Mouse (Mus musculus) heart, postnatal 4 days (tissue): ENCODE measurements at regions not wholly inside any gene's neighbourhood (a gene's known extent, or its start where the extent isn't known, plus 50 kb on each side); places are given as distances from the start of the nearest gene placed in this dataset.
A peak's percentile ranks its signal among the peaks of the same experiment; 100 is the strongest.

Experiments
- DNase-seq: peaks from one replicate; pipeline ENCODE4 v3.0.0; 2021

DNA sequence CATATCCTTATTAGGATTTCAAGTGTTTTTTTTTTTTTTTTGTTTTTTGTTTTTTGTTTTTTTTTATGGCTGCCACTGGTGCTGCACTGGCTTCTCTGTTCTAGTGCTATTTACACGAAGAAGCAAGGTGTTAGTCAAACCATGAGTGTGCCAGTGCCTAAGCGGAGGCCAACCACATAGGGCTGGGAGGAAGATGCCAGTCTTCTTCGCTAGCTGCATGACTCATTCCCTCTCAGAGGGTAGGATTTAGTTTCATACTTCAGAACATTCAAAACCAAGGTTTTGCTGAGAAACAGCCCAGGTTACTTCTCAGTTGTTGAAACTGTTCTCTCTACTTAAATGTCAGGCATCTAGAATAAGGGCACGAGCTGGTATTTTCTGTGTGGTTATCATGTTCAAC, 72.6 kb downstream of the Icos start:
- no peak for DNase-seq

DNA sequence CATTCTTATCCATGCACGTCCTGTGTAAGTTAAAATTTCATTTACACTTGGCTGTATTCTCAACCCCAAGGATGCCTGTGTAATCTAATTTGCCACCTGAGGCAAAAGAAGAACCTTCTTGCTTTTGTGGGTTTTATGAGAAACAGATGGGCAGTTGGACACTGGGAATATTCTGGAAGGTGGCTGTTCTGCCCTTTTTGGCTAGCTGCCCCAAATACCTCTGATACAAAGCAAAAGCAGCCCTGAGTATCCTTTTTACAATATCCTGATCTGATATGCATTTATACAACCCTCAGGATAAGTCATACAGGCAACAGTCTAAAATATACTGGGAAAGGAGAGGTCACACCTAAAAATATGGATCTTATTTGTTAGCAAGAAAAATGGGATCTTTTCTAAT, 75.9 kb downstream of the Icos start:
- DNase-seq = no peak

DNA sequence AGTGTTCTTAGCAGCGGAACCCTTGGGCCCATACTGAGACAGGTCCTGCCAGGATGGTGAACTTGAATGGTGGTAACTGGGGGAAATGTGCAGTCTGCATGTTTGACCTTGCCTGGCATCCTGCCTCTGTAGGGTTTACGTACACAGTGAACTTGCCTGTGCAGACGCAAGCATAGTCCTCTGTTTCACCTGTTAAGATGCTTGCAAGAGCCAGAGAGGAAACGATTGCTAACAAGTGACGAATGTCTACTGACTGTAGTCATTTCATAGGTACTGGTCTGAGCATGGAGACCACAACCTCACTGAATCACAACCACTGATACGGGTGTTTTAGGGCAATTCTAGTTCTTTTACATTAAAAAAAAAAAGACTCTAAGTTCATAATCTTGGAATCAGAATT, 76.7 kb downstream of the Icos start:
- DNase-seq = no peak

DNA sequence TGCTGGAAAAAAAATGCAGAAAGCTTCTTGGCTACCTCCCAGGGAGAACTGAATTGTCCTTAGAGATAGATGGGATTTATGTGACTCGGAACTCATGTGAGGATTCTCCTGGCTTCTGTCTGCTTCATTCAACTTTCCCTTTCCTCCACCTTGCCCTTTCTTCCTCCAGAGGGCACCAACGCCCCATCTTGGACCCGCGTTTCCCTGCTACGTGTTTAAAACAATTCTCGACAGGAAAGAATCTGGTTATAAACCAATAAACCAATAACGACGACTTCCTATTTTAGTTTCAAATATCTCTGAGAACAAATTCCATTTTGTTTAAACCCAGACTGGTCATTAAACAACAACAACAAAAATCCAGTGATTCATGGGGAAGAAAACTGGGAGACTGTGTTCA, 77.4 kb downstream of the Icos start:
- peak; percentile 77 for DNase-seq

DNA sequence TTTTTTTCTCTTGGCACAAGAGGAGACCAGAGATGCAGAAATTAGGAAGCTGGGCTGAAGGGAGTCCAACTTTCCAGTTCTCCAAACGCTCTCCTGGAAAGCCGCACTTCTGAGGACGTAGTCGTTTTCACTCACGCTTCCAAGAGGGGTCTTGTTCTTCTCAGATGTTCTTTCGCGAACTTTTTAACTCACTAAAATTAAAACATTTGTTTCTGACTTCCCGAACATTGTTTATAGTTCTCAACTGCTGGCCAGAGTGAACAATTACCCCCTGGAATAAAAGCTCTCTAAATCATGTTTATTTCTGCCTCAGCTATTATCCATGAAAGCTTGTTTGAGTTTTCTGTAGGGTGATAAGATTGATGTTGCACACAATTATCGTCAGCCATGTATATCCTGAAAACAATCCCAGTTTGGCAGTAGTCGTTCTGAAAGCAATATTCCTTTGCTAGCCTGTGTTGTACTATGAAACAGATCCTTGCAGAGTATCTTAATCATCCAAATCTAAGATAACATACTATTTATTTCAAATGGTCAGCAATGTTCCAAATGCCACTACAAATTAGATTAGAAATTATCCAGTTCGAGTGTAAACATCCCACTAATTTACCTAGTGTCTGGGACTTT, 82.3 kb downstream of the Icos start:
- no peak for DNase-seq

DNA sequence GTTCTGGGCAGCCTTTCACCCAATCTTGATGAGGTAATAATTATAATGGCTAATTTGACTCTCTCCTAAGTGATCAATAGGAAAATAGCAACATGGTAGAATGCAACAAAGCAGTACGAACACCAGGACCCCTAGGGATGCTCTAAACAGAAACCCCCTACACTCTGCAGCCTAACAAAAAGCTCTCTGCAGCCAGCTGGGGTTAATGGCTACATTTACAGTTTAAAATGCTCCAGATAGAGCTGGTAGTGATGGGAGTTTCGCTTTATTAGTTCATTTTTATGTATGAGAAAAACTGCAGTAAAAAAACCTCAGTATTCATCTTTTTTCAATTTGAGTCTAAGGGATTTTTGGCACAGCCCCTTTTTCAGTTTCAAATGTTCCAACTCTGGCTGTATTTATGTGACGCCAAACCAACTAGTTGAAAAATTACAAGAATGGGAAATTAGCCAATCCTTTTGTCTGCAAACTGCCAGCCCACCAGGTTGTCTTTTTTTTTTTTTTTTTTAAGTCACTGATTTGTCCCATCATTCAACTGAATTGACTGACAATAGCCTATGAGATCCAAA, 84.2 kb downstream of the Icos start:
- no peak for DNase-seq

DNA sequence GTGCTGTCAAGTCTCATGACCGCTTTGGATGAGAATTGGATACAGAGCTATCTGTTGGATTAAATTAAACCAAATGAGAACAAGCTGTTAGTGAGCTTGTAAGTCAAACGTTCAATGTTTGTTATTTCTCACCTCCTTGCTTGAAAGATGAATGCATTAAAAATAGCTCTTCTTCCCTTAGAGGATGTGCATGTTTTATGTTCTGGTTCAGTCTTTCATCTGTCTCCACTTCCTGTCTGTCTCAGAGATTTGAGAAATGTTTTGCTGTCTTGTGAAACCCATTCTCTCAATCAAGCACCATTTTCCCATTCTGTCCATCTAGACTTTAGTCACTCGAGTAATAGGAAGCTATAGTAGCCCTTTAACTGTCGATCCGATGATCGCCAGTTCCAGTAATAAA, 90.4 kb downstream of the Icos start:
- DNase-seq = no peak

DNA sequence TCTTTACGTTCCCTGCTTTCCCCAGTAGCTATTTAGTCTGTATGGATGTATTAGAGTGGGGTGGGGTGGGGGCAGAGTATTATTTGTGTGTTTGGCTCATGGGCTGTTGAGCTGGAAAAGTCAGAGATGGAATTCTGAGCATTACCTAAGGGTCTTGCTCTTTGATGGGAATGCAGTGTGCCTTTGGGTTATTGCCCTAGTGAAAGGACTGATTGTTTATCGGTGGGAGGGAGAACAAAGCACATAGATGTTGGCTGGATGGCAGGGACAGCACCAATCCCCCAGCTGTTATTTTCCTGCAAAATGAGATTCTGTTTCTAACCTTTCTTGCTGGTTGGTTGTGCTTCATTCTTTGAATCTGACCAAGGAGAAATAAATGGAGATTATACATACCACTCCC, 96.4 kb downstream of the Icos start:
- DNase-seq = no peak

DNA sequence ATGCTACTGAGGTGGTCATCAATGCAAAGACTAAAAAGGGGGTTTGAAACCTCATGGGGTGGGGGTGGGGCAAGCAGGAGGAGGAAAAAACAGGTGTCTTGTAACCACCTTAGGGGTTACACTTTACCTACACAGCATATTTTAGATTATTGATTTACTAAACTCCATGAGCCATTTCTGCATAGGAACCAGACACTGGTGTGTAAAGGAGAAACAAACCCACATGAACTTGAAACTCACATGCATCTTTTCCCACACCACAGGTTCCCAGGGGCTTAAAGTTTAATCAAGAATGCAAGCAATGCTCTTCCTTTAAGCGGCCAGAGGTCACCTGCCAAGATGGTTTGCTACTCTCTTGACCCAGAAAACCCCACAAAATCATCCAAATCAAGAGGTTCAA, 97.6 kb downstream of the Icos start:
- no peak for DNase-seq

DNA sequence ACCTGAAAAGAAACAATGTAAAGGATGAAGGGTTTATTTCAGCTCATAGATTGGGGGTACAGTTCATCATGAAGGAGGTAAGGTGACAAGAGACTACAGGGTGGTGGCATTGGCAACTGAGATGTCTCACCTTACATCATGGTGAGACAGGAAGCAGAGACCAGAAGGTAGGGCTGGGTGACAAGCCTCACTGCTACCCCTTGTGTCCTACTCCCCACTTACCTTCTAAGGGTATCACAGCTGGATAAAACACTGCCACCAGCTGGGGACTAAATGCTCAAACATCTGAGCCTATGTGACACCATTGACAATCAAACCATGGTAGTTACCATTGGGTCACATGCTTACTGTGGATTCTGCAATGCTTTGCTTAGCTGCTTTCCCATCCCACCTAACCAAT, 107.0 kb downstream of the Icos start:
- DNase-seq = no peak

DNA sequence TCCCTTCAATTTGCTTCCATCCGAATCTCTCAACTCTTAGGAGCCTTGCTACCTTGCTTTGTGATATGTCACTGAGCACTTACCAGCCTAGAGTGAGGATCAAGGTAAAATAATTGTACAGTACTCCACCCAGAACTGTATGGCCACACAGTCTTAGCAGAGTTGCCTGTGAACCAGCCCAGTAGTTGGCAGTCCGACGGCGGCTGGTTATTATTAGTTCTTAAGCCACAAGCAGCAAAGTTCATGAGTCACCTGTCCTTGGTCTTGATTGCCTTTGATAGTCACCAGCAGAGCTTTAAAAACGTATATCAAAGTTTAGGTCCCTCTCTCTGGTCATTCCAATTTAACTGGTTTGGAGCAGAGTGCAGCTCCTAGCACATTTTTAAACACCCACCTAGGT, 109.1 kb downstream of the Icos start:
- DNase-seq = no peak

DNA sequence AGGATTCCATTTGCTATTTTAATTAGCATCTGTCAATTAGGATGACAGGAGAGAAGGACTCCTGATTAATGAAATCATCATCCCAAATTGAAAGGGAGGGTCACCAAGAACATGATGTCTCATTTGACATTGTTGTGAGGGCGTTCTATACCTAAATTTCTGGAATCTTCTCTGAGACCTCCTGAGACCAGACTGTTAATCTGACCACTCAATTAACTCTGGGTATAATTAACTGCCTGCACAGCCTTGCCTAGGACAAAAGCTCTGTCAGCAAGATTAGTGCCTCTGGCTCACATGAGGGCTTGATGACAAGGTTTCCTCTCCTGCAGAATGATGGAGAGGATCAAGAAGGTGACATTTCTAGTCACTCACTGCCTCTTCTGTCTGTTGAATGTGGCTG, 113.1 kb downstream of the Icos start:
- DNase-seq = no peak

DNA sequence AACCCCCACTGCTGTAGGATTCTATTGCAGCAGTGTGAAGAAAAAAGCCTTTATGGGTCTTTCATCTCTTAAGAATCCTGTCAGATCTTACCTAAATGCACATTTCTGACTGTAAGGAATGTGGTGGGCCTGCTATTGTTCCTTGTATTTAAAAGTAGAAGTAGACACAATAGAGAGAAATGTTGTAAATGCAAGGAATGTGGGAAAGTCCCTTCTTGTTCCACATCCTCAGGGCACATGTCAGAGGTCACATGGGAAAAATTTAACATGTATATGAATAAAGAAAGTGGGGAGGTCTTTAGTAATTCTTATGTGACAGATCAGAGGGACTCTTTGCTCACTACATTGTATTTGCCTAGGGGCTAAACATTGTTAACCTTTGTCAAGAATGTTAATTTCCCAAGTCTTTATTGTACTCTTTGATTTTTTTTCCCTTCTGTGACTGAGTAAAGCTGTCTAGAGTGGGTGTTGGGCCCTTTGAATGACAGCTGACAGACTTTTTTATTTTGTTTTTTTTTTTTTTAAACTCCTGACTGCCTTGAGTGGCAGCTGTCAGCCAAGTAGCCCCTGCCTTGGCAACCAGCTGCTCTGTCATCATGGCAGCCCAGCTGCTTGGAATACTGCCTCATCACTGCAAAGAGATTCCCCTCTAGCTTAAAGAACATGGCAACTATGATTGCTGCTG, 117.9 kb downstream of the Icos start:
- no peak for DNase-seq

DNA sequence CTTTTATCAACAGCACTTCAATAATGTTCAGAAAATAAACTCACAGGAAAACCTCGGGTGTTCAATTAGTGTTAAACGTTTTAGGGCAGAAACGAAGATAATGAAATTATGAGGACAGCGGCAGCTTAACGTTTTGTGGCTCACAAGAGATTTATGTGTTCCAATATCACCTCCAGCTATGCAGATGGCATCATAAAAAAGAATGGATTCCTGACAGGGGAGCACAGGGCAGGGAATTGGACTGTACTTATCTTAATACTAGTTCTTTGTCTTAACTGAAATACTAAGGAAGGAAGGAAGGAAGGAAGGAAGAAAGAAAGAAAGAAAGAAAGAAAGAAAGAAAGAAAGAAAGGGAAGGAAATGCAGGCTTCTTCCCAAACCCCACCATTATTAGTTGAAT, 121.6 kb downstream of the Icos start:
- DNase-seq = no peak

DNA sequence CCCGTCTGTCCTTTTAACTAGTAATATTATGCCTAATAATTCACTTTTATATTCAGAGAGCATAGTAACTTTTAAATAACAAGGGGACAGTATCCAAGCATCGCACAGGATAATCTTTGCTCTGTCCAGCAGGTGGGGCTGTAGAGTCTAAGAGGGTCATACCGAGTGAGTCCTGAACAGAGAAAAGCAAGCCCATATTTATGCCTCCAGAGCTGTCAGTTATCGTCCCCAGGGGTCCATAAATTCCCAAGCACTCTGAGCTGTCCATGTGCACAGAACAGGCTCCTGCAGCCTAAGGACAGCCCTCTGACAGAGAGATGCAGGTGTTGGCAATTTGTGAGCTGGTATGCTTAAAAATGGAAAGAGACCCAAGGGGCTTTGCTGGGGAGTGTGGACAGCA, 124.0 kb downstream of the Icos start:
- DNase-seq = peak; percentile 8

DNA sequence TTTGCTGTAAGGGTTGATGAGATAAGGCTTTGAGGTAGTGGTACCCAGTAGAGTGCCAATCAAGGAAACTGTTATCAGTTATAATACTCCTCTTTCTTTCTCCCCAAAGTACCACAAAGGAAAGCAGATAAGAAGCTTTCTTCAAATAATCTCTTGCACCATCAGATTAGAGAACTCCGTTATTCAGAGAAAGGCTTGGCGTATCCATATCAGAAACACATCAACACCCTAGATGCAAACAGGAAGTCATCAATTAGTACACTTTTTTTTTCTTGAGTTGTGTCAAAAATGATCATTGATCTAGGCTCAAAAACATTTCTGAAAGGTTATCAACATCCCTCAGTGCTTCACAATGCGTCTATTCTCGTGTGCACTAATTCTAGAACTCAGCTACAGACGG, 124.6 kb downstream of the Icos start:
- no peak for DNase-seq

DNA sequence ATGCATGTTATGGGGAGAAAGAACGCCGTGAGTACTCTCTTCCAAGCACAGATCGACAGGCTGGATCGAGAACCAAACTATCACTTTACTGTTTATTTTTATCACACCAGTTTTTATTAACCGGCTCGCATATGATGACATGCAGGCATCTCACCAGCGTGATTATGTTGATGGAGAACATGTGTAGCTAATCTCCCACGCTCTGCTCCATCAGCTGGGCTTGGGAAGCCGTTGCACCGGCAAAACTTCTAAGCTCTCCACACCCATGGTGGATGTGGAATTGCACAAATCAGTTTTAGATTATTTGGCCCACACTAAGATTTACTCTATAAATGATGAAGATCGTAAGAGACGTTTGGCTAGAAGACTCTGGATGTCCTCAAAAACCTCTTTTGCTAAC, 125.9 kb downstream of the Icos start:
- peak; percentile 9 for DNase-seq

DNA sequence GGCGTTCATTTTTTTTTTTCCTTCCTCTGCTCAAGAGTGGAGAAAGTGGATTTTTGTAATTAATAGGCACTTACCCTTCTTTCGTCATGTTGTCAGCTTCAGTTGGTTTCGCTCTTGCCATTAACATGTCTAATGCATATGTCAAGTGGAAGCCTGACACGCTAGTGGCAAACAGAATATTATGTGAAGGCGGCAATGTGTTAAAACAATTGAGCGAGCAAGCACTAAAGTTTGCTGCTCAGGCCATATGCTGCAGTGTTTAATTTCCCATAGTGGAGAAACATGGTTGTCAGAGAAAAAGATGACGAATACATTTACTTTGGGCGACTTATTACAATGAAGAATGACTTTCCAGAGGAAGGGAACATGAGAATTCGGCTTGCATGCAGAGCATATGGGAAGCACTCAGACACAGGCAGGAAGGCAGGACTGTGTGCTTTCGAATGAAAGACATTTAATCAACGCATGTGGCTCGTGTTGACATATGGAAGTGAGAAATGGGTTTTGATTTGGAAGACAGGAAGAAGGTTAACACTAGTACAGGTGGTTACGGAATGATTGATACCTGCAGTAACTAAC, 134.1 kb downstream of the Icos start:
- no peak for DNase-seq

DNA sequence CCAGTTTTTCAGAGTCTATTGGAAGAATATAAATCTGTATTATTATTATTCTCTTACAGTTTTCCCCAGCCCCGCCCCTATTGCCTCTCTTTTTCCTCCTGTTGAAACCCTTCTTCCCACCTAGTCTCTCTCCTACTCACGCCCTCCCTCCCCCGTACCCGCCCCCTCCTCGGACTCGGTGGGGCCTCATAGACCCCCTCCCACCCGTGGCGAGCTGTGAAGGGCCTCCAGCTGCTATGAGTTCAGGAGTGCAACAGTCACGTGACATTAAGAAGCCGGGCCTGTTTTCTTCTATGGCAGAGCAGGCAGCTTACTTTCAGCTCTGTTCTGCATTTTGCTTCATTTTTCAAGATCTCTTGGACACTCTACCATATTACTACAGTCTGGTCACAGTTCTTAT, 139.8 kb downstream of the Icos start:
- DNase-seq = no peak

DNA sequence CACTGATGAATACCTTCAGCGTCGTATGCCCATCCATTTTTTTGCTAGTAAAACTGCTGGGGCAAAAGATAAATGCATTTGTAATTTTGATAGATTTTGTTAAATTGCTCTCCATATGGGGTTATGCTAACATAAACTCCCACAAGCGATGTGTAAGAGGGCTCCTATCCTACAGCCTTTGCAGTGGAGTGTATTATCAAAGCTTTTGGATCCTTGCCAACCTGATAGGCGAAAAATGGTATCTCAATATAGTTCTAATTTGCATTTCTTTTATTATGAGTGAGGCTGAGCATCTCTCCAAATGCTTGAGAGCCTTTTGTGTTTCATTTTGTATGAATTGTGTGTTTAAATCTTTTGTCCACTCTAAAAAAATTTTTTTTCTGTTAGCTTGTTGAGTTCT, 140.3 kb downstream of the Icos start:
- DNase-seq = no peak

DNA sequence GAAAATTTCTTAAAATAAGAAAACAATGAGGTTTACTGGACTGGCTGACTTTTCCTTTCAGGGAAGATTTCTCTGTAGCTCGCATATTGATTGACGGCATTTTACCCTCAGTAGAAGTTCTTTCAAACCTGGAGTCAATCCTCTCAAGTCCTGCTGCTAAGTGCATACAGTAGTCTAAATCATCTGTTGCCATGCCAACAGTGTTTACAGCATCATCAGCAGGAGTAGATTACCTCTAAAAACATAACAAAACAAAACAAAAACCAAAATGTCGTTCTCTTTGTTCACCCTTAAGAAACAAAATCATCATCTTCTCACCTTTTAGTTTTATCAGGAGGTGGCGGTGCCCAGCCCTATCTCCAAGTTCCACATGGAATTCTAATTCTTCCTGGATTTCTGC, 143.8 kb downstream of the Icos start:
- no peak for DNase-seq

DNA sequence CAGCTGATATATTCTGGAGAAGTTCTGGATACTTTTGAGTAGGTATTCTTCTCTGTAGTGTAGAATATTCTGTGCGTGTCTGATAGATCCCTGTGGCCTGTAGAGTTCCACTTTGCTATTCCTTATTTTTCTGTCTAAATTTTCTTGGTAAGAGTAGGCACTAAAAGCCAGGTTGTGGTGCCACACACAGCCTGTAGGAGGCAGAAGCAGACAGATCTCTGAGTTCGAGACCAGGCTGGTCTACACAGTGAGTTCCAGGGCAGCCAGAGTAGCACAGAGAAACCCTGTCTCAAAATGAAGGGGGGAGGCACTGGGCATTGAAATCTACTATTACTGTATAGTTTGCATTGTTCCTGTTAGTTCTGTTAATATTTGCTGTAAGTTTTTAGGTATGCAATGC, 147.4 kb downstream of the Icos start:
- no peak for DNase-seq

DNA sequence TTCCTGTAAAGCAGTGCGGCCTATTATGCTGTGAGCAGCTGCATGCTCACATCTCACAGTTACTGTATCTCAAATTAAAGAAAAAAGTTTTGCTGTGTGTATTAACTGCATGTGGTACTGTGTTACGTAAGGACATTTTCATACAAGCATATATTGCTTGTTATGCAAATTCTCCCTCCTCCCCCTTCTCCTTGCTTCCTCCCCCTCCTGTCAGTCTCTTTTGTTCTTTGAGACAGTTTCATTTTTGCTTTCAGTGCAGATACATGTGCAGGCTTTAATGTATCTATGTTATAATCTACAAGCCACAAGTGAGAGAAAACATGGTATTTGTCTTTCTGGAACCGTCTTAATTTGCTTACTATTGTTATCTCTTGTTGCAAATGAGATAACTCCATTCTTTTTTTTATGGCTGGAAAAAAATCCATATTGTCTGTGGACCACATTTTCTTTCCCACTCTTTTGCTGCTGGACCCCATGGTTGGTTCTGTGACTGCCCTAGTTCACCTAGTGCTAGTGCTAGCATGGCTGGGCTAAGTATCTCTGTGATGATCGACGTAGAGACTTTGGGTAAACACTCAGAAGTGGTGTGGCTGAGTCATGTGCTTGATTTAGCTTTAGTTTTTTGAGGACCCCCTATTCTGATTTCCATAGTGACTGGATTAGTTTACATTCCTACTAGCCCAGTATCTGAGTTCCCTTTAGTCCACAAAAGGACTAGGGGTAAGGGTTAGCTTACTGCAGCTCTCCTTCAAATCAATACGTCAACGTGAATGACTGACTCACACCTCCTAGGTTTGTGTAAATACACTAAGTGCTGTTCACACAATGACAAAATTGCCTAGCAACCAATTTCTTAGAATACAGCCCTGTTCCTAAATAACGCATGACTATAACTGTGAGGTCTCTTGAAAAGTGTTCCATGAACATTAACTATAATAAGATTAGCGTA, 158.1 kb downstream of the Icos start:
- DNase-seq = no peak
